Mouse (Mus musculus) limb, embryonic 15.5 days (tissue): Measurements from ENCODE around the gene Nlgn3. TPM values are rescaled to one million over a fixed set of nuclear protein-coding genes. Genes with fewer than 3 reads are reported as not detected.

Source experiments
- ATAC-seq: fragments of 200-750 bp; cut with Nextera tagmentation; 2 replicates; pipeline ENCODE4 v1.8.0; 2017; ENCODE audit warnings: low read depth, moderate TSS enrichment; ENCODE audit not compliant: insufficient number of reproducible peaks, low FRiP score, low TSS enrichment
- H3K27ac ChIP-seq: fragments of 300-500 bp; sonication (generic); 2 replicates; pipeline ENCODE4 v1.5.1; 2015; ENCODE audit warnings: moderate library complexity, mild to moderate bottlenecking, inconsistent platforms
- H3K27me3 ChIP-seq: fragments of 300-500 bp; sonication (generic); 2 replicates; pipeline ENCODE4 v1.6.1; 2015; ENCODE audit warnings: inconsistent platforms
- H3K36me3 ChIP-seq: fragments of 300-500 bp; sonication (generic); 2 replicates; pipeline ENCODE4 v1.6.1; 2015; ENCODE audit warnings: inconsistent platforms
- H3K4me1 ChIP-seq: fragments of 300-500 bp; sonication (generic); 2 replicates; pipeline ENCODE4 v1.6.1; 2015; ENCODE audit warnings: inconsistent platforms
- H3K4me2 ChIP-seq: fragments of 300-500 bp; sonication (generic); 2 replicates; pipeline ENCODE4 v1.6.1; 2015; ENCODE audit warnings: mild to moderate bottlenecking, inconsistent platforms
- H3K4me3 ChIP-seq: fragments of 300-500 bp; sonication (generic); 2 replicates; pipeline ENCODE4 v1.5.1; 2015; ENCODE audit warnings: mild to moderate bottlenecking, inconsistent platforms
- H3K9ac ChIP-seq: fragments of 300-500 bp; sonication (generic); 2 replicates; pipeline ENCODE4 v1.6.1; 2015; ENCODE audit warnings: inconsistent platforms
- H3K9me3 ChIP-seq: fragments of 300-500 bp; sonication (generic); 2 replicates; pipeline ENCODE4 v1.6.1; 2016; ENCODE audit warnings: inconsistent platforms
- WGBS: fragments of 180-500 bp; shearing (Covaris S2); methylation state at CpG from one replicate; pipeline ENCODE4 v1.1.7; 2015; 5-methylcytosine and 5-hydroxymethylcytosine counted together
- polyA plus RNA-seq: library from polyadenylated mRNA; unstranded; fragments of >200 nt; fragmentation: Nextera tagmentation; extraction: Ambion mirVana; gene quantifications from 2 replicates; pipeline ENCODE4 v1.2.1, GENCODE M21; 2015

Gene Nlgn3
- polyA plus RNA-seq, 1 experiment from 2014 or later = 12.9 TPM

DNA sequence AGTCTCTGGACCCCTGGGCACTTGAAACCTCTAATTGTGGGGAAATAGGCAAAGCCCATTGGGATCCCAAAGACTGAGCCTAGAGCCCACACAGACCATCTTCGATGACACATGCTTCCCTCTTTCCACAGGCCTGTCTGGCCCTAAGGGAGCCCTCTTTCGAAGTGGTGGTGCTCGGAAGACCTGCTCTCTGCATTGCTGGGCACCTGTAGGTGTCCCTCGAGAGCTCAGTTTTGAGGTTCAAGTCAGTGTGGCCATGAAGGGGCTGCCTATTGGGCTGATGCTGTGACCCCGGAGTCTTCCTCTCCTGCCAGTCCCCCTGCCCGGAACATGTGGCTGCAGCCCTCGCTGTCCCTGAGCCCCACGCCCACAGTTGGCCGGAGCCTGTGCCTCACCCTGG, 2.7 kb downstream of the Nlgn3 start:
- H3K9me3 ChIP-seq = no peaks in the 10 kb centered on the region
- peaks cover 9% of the 10 kb centered on the region; the same call in 1 of the 2 replicates for H3K36me3 ChIP-seq
- no peak overlapping the region; the same call in 1 of the 2 replicates for H3K4me2 ChIP-seq
- H3K27me3 ChIP-seq = peaks cover 20% of the 10 kb centered on the region; the same call in 1 of the 2 replicates
- H3K9ac ChIP-seq = no peak overlapping the region
- H3K4me1 ChIP-seq = peaks cover 13% of the 10 kb centered on the region
- H3K27ac ChIP-seq = no peak overlapping the region
- no peak for ATAC-seq
- no peak overlapping the region for H3K4me3 ChIP-seq
- WGBS = 79% methylated on average over 9 of the region's 9 CpGs

DNA sequence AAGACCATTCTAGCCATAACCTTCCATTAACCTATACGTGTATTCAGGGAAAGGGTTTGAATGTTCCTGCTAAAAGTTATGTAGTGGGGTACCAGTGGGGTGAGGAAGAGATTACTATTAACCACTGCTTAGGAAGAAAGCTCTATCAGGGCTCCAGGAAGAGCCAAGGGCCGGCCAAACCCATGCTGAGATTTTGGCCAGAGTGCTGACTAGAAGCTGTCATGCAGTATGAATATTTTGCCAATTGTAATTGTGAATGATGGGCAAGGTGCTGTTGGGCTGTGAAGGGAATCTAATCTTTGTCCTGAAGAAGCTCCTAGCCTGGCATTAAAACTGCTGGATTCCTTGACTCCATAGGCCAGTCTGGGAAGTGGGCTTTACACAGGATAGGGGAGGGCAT, 5.7 kb downstream of the Nlgn3 start:
- no peaks in the 10 kb centered on the region for H3K36me3 ChIP-seq
- peaks cover 13% of the 10 kb centered on the region for H3K4me1 ChIP-seq
- no peak overlapping the region for H3K27ac ChIP-seq
- WGBS = 53% methylated on average over 2 of the region's 2 CpGs
- H3K4me2 ChIP-seq = no peak overlapping the region
- ATAC-seq = no peak
- H3K9ac ChIP-seq = no peak overlapping the region
- peaks cover 19% of the 10 kb centered on the region; the same call in 1 of the 2 replicates for H3K27me3 ChIP-seq
- H3K4me3 ChIP-seq = no peak overlapping the region
- no peaks in the 10 kb centered on the region for H3K9me3 ChIP-seq

DNA sequence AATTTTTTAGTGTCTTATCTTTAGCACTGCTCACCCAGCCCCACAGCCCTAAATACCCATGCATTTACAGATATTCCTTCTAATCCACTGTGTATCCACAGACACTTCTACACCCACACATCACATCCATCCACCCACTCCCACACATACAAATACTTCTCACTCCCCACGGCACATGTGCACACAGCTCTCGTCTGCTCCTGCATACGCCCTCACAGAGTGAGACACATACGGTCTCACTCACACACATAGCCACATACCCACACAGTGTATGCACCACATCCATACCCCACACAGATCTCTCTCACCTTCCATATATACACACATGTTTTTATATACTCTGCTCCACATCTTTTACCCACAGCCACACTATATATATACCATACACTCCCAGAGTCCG, 10.3 kb downstream of the Nlgn3 start:
- Histone ChIP-seq H3K9ac (no peak overlapping the region), H3K4me3 (no peak overlapping the region), H3K27me3 (peaks cover 6% of the 10 kb centered on the region; the same call in 1 of the 2 replicates), H3K4me2 (no peak overlapping the region), H3K27ac (no peak overlapping the region), H3K9me3 (no peaks in the 10 kb centered on the region), H3K4me1 (no peaks in the 10 kb centered on the region), H3K36me3 (no peaks in the 10 kb centered on the region)
- 89% methylated on average over 5 of the region's 5 CpGs for WGBS
- no peak for ATAC-seq

DNA sequence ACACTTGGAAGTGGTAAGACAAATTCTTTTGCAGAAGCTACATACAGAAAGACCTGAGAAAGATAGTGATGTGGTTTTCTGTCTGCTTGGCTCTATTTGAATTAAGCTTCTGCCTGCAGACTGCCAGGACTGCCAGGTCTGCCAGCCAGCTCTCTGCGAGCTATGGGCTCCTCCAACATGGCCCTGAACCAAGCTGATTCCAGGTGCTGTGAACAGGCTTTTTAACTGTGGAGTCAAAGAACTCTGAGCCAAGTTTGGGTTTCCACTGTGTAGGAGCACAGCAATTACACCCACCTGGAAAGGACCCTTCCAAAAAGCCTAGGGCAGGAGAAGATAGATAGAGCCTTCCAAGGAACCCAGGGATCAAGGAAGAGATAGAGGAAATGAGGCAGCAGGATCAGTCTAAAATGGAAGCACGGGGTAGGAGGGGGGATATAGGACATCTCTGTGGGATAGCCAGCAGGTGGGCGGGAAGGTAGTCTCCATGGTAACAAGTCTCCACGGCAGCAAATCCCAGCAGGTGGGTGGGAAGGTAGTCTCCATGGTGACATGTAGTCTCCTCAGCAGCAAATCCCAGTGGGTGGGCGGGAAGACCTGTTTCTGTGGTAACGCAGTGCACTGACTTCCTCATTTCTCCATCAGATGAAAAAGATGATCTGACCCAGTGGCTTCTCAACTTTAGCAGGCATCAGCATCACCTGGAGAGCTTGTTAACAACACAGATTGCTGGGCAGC, 14.8 kb downstream of the Nlgn3 start:
- no peak overlapping the region for H3K4me3 ChIP-seq
- H3K4me2 ChIP-seq = no peak overlapping the region
- H3K36me3 ChIP-seq = peaks cover 5% of the 10 kb centered on the region; the same call in 1 of the 2 replicates
- no peaks in the 10 kb centered on the region for H3K4me1 ChIP-seq
- WGBS = 50% methylated on average over 6 of the region's 6 CpGs
- no peaks in the 10 kb centered on the region for H3K9me3 ChIP-seq
- no peaks in the 10 kb centered on the region; the same call in 1 of the 2 replicates for H3K27me3 ChIP-seq
- no peak for ATAC-seq
- no peak overlapping the region for H3K27ac ChIP-seq
- H3K9ac ChIP-seq = no peak overlapping the region

DNA sequence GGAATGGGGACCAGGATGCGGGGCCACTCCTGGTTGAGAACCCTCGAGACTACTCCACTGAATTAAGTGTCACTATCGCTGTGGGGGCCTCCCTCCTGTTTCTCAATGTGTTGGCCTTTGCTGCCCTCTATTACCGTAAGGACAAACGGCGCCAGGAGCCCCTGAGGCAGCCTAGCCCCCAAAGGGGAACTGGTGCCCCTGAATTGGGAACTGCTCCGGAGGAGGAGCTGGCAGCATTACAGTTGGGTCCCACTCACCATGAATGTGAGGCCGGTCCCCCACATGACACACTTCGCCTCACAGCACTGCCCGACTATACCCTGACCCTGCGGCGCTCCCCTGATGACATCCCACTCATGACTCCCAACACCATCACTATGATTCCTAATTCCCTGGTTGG, 20.8 kb downstream of the Nlgn3 start:
- Histone ChIP-seq H3K4me2 (no peak overlapping the region), H3K4me1 (no peaks in the 10 kb centered on the region), H3K36me3 (peaks cover 5% of the 10 kb centered on the region; the same call in 1 of the 2 replicates), H3K27me3 (no peaks in the 10 kb centered on the region), H3K4me3 (no peak overlapping the region), H3K9ac (no peak overlapping the region), H3K27ac (no peak overlapping the region), H3K9me3 (no peaks in the 10 kb centered on the region)
- WGBS = 90% methylated on average over 12 of the region's 12 CpGs
- ATAC-seq = no peak

DNA sequence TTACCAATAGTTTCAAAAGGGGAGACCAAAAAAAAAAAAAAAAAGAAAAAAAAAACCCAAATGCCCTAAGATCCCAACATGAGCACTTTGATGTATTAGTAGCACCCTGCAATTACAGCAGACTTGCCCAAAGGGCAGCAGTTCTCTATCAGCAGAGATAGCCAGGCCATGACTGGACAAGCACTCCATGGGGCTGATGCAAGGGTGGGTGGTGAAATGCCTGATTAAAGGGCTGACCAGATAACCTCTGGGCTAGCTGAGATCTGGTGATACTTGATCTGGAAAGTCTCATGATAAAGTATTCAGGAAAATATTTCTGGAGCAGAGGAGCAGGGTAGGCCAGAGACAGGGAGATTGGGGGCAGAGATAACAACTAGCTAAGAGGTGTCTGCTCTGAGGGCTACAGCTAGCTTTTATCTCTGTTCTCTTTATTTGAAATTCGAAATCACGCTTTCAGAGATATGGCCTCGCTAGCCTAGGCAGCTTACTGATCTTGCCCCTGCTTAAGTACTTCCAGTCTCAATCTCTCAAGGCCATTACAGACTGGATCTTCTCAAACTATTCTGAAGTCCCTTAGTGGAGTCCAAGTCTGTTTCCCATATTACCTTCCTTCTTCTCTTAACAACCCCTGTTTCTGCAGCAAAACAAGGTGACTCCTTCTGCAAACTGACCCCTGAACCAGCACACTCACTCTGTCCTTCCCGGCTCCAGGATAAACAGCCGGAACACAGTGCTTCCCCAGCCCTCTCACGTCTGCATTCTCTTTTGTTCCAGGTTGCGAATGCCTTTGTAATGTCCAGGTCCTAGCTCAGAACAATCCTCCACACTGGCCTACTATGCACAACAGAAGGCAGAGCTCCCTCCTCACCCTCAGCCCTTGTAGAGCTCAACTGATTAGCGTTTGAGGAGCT, 27.3 kb downstream of the Nlgn3 start:
- H3K9ac ChIP-seq = no peak overlapping the region
- H3K36me3 ChIP-seq = no peaks in the 10 kb centered on the region
- no peaks in the 10 kb centered on the region for H3K4me1 ChIP-seq
- peaks cover 3% of the 10 kb centered on the region; the same call in 1 of the 2 replicates for H3K27me3 ChIP-seq
- no peak overlapping the region for H3K4me2 ChIP-seq
- WGBS = 60% methylated on average over 8 of the region's 8 CpGs
- no peak for ATAC-seq
- no peak overlapping the region for H3K4me3 ChIP-seq
- H3K9me3 ChIP-seq = no peaks in the 10 kb centered on the region
- no peak overlapping the region for H3K27ac ChIP-seq

DNA sequence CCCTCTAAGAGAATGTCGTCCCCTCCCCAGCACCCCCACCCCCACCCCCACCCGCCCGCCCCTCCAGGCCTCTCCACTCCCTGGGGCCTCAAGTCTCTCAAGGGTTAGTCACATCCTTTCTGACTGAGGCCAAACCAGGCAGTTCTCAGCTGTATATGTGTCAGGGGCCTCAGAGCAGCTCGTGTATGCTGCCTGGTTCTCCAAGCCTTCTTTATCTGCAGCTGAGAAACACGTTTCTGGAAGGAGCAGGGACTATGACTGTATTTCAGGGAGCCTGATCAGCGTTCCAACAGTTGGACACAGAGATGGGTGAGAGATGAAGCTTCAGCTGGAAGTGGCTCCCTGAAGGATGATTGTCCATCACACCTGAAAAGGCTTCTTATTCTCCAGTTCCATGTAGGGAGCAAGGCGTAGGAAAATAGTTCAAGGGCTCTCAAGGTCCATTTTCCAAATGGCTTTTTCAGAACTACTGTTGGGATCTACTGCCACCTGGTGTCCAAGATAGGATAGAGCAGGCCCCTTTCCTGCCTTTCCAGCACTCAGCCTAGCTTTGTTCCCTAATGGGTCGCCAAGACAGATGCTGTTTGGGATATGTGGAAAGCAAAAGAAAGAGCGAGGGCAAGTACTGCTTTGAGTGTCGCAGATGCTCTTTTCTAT, 30.5 kb downstream of the Nlgn3 start:
- H3K27me3 ChIP-seq = peaks cover 10% of the 10 kb centered on the region; the same call in 1 of the 2 replicates
- H3K4me1 ChIP-seq = no peaks in the 10 kb centered on the region
- no peaks in the 10 kb centered on the region for H3K9me3 ChIP-seq
- no peak for ATAC-seq
- H3K4me3 ChIP-seq = no peak overlapping the region
- no peak overlapping the region for H3K9ac ChIP-seq
- no peak overlapping the region for H3K4me2 ChIP-seq
- H3K36me3 ChIP-seq = no peaks in the 10 kb centered on the region
- H3K27ac ChIP-seq = peak overlapping the region; percentile 67
- 27% methylated on average over 10 of the region's 10 CpGs for WGBS

DNA sequence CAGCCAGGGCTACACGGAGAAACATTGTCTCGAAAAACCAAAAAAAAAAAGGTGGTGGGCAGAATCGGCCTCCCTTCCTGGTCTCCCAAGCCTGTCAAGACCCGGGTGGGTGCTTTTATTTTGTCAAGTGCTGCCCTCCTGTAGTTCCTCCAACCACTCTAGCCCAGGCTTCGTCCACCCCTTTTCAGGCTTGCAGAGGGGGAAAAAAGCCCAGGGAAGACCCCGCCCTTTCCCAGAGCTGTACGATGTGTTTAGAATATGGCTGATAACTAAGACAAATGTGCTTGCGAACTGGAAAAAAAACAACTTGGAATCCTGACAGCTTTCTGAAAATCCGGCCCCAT, 33.0 kb downstream of the Nlgn3 start:
- H3K9me3 ChIP-seq = no peaks in the 10 kb centered on the region
- H3K27ac ChIP-seq = peak overlapping the region; percentile 90
- 0 out of 2 replicates have a peak, but pooled peaks cover 7% of the 10 kb centered on the region for H3K27me3 ChIP-seq
- peak overlapping the region; percentile 37 for H3K4me3 ChIP-seq
- no peaks in the 10 kb centered on the region for H3K36me3 ChIP-seq
- H3K9ac ChIP-seq = no peak overlapping the region
- peak; percentile 23; the same call in 1 of the 2 replicates for ATAC-seq
- WGBS = 44% methylated on average over 9 of the region's 9 CpGs
- peak overlapping the region; percentile 36 for H3K4me2 ChIP-seq
- no peaks in the 10 kb centered on the region for H3K4me1 ChIP-seq

DNA sequence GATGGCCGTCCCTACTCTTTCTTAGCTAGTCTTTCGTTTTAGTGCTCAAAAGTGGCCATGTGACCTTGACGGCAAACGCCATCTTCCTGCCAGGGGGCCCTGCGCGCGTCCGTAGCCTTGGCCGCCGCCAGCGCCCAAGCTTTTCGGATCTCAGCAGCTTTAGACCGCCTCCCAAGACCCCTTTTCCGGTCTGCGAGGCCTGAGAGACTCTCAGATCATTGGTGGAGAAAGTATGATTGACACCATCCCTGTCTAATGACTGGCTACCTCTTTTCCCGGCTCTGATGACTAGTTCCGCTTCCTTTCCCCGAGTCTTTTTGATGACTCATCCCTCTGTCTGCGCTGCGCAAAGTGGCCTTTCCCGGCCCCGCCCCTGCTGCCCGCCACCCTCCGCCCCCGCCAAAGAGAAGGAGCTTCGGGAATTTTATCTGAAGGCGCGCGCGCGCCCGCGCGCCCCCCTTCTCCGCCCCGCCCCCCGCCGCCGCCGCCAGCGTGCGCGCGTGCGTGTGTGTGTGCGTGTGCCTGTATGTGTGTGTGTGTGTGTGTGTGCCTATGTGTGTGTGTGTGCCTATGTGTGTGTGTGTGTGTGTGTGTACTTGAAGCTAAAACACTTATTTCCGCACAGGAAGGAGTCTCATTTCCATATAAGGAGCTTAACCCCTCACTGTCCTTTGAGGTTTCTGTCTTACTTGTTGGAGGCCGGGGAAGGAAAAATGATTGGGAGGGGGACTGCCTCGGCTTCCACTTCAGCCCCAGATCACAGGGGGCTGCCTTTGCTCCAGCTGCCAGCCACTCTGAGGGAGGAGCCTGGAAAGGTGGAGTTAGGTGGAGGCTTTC, 33.6 kb downstream of the Nlgn3 start:
- peak overlapping the region; percentile 47 for H3K4me2 ChIP-seq
- 29% methylated on average over 41 of the region's 49 CpGs for WGBS
- peak; percentile 94 for ATAC-seq
- 0 out of 2 replicates have a peak, but pooled peaks cover 7% of the 10 kb centered on the region for H3K27me3 ChIP-seq
- H3K27ac ChIP-seq = peak overlapping the region; percentile 90
- no peak overlapping the region for H3K9ac ChIP-seq
- no peaks in the 10 kb centered on the region for H3K9me3 ChIP-seq
- H3K4me3 ChIP-seq = peak overlapping the region; percentile 37
- no peaks in the 10 kb centered on the region for H3K36me3 ChIP-seq
- no peaks in the 10 kb centered on the region for H3K4me1 ChIP-seq

DNA sequence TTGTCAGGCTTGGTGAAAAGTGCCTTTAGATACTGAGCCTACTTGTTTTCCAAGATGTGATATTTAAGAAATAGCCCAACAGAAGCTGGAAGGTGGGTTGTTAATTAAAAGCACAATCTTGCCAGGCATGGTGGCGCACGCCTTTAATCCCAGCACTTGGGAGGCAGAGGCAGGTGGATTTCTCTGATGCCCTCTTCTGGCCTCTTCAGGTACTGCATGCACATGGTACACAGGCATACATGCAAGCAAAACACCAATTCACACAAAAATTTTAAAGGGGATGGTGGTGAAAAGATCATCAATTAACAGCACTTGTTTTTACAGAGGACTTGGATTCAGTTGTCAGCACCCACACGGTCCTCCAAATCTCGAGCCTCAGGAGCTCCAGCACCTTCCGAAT, 35.6 kb downstream of the Nlgn3 start:
- ATAC-seq = no peak
- Histone ChIP-seq H3K9ac (no peak overlapping the region), H3K27ac (no peak overlapping the region), H3K4me3 (no peak overlapping the region), H3K36me3 (no peaks in the 10 kb centered on the region), H3K9me3 (no peaks in the 10 kb centered on the region), H3K4me2 (no peak overlapping the region), H3K27me3 (0 out of 2 replicates have a peak, but pooled peaks cover 7% of the 10 kb centered on the region), H3K4me1 (no peaks in the 10 kb centered on the region)
- 91% methylated on average over 5 of the region's 5 CpGs for WGBS

DNA sequence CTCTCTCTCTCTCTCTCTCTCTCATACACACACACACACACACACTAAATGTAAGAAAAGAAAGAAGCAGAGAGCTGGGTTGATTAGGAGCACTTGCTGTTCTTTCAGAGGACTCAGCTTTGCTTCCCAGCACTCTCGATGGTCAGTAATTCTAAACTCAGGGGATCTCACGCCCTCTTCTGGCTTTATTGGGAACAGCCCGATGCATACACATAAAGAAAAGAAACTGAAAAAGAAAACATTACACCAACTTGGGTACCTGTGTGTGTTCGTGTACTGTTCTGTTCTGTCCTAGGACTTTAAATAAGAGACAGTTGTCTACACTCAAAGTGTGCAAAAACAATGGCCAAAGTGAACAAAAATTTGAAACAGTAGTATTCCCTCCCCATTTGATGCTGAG, 39.7 kb downstream of the Nlgn3 start:
- 50% methylated on average over 4 of the region's 4 CpGs for WGBS
- no peak overlapping the region for H3K27ac ChIP-seq
- H3K4me1 ChIP-seq = no peaks in the 10 kb centered on the region
- no peak overlapping the region for H3K4me2 ChIP-seq
- ATAC-seq = no peak
- H3K4me3 ChIP-seq = no peak overlapping the region
- no peak overlapping the region for H3K9ac ChIP-seq
- no peaks in the 10 kb centered on the region for H3K9me3 ChIP-seq
- 0 out of 2 replicates have a peak, but pooled peaks cover 2% of the 10 kb centered on the region for H3K27me3 ChIP-seq
- H3K36me3 ChIP-seq = no peaks in the 10 kb centered on the region
